Mouse (Mus musculus): ENCODE measurements around the gene Lypd1.

Gene Lypd1

GRCm38 (mm10) chr1:125912601-125913600, at the start of gene Lypd1:
Gene Lypd1, minus strand, starts transcription at chr1:125913101.
- no peak for DNase-seq

DNA sequence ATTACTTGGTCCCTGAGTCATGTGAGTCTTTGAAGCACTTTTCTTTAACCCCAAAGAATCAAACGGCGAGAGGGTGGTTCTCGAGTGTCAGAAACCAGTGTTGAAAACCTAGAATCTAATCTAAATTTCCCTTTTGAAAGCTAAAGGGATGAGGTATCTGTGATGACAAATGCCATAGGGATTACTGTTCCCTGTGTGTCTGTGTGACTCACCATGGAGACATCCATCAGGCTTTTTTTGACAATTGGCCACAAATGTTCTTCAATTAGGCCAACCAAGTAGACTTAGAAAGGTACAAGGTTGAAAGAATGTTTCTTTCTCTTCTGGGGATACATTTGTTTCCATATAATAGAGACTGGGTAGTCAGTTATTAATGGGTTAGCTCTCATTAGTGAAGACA, 38.1 kb upstream of the Lypd1 start:
- DNase-seq, result no peak

GRCm38 (mm10) chr1:125949076-125949475, 36.2 kb upstream of the Lypd1 start:
- DNase-seq, result no peak

DNA sequence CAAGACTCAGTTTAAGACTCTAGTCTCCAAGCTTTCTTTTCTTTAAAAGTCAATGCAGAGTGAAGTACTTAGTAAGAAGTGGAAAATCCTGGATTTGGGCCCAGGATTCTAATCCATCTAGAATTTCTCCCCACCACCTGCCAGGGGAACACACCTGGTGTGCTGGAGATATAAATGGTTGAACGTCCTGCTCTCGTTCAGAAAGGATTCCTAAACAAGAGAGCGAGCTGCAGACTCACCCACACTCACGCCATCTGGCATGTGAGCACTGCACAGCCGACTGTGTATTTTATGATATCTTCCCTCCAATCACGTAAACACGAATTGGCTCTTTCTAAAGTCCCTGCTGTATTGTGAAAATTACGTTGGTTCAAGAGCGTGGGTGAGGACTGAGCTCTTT, 32.2 kb upstream of the Lypd1 start:
- no peak for DNase-seq

DNA sequence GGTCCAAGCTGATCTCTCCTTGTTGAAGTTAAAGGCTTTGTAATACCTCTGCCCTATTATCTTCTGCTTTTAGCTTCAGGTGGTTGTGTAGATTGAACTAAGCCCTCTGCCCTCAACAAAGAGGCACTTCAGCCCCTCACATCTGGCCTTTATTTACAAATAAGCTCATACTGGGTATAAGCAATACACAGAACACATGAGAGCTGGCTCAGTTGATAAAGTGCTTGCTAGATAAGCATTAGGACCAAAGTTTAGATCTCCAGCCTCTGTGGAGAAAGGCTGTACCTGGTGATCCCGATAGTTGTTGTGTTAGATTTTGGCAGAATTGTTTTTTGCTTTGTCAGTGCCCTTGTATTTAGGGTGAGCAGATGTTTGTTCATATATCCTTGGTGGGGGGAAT, 30.4 kb upstream of the Lypd1 start:
- DNase-seq, result no peak

DNA sequence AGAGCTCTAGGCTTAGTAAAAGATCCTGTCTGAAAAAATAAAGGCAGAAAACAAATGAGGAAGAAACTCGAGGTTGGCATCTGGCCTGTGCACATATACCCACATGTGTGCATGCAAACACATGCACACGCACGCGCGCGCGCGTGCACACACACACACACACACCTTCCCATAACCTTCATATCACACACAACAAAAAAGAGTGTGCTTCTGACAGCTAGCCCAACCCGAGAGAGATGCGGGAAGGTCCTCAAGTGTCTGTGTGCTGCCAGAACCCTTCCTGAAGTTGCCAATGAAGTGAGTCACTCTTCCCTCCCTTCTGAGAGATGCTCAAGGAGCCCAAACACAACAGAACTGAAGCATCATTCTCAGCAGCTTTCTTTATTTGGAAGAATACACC, 12.6 kb upstream of the Lypd1 start:
- DNase-seq, result no peak

GRCm38 (mm10) chr1:125923062-125923461, 10.2 kb upstream of the Lypd1 start:
- no peak for DNase-seq

DNA sequence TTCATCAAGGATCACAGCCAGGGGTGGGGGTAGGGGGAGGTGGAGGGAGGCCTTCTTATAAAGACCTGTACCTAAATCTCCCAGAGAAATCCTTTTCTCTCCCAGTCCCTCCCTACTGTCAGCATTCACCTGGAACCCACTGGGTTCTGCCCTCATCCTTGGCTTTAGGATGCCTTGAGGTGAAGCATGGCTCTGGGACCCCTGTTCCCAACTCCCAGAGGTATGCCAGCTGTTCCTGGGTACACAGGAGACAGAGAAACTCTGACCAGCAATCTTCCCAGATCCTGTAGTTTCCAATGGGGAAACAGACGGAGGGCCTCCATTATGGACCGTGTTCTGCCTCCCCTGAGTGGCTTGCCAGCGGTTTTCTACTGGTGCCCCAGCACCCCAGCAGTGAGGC, 7.8 kb upstream of the Lypd1 start:
- no peak for DNase-seq

DNA sequence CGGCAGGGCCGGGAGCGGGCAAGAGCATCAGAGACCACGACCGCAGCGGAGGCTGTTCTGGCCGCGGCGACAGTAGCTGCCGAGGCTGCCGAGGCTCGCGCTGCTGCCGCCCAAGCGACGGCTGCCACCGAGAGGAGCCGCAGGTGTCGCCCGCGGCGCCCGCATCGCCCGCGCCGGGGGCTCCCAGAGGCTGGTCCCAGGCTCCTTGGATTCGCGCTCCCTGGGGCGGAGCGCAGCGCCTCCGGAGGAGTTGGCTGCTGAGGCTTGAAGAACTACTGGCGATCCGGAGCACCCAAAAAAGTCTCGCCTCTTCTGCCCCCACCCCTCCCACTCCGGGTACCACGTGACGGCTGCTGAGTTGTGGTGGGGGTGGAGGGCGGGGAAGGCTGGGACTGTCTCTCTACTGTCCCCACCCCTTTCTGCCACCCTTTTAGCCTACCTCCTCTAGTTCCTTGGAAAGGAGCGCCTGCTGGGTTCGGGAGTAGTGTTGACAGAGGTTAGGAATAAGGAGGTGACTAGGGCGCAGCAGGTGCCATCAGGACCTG, 928 bp downstream of the Lypd1 start:
- DNase-seq, result no peak

DNA sequence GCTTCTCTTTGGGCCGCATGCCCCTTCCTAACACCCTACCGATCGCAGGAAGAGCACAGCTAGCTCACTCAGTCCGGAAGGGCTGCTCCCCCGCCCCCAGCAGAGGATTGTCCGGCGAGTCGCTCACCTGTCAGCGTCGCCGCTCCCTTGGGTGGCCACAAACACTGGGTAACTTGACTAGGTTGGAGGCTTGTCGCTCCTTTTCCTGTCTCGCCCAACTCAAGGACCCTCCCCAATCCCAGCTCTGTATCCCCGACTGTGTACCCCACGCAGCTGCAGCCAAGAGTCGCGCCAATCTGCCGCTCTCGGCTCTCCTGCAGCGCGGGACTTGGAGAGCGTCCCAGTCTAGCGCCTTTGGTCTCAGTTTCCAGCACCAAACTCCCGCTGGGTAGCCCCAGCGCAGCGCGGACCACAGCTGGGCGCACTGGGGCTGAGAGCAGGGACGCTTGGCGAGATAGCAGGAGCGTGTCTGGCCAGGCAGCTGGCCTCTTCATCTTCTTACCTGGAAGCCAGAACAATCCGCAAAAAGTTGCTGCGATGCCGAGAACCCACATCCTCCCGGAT, 1.5 kb downstream of the Lypd1 start:
- no peak for DNase-seq

GRCm38 (mm10) chr1:125910871-125911265, 2.0 kb downstream of the Lypd1 start:
- no peak for DNase-seq

DNA sequence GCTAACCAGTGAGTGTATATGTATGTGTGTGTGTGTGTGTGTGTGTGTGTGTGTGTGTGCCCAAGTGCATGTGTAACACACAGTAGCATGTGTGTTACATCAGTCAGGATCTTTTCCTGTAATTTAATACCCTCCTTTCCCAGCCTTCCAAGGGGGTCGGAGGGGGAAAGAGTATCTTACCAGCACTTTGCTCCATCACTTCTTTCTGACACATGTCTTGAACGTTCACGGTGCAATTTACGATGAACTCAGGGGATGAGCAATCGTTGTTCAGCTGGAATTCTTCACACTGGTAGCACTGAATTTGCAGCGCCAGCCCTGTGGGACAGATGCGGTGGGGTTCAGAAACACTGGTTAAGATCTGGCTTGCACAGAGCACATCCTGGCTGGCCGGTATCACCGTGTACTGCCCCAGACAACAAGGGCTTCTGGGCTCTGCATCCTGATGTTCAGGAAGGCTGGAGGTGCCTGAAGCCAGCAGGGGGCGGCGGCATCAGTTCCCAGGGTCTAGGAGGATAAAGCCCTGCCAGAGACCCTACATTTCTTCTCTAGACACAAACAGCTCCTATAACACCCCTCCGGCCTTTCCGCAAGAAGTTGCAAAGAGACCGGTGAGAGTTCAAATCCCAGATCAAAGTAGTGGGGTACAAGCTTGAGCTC, 2.6 kb downstream of the Lypd1 start:
- DNase-seq, result no peak

- no peak for DNase-seq
Observed at GRCm38 (mm10) chr1:125893158-125893557, 19.7 kb downstream of the Lypd1 start.

DNA sequence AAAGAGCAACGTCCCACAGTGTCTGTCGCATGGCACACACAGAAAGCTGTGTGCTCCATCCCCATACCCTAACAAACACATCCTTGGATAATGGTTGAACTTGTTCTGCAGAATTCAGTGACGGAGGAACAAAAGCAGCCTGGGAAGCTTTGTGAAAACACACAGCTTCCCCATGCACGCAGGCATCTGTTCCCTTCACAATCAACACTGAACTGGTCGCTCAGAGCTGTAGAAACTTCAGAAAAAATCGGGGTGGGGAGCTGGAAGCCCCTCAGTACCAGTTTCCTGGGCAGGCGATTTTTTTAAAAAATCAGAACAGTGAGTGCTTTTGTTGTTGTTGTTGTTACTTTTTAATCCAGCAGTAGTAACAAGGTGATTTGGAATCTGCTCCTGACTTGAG, 42.8 kb downstream of the Lypd1 start:
- DNase-seq, result no peak

DNA sequence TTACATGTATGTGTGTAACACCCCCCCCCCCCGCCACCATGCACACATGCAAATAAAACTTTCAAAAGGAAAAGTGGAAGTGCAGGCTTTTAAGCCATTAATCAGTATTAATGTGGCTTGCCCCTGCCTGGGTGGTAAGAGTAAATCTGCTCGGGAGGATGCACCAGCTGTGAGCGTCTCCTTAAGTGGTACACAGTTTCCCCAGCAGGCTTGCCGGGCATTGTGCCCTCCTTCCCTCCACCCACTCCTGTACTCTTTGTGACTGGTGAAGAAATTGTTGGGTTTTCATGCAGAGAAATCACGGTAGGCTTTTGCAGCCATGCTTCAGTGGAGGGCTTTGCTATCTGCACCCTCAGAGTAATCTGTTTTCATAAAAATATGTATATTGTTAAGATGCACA, 54.3 kb downstream of the Lypd1 start:
- DNase-seq, result no peak

- DNase-seq, result no peak
Observed at GRCm38 (mm10) chr1:125854646-125855045, 58.3 kb downstream of the Lypd1 start.

- no peak for DNase-seq
Observed at GRCm38 (mm10) chr1:125839746-125840392, 73.0 kb downstream of the Lypd1 start.

GRCm38 (mm10) chr1:125837507-125837906, 75.4 kb downstream of the Lypd1 start:
- DNase-seq, result no peak

DNA sequence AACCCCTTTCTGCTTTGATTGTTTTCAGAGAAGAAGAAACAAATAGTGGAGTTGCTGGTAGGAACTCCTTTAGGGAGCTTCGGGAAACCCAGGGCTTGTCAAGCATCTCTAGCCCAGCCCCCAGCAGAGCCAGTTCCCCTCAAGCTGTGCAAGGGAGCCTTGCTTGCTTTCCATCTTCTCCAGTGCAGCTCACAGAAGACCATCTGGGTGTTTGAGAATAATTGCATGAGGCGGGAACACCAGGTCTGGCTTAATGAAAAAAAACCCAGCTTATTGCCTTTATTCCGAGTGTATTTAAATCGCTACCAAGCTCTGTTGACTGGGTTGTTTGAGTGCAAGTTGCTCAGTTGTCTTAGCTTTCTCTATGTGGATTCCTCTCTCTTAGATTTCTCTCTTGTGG, 89.3 kb downstream of the Lypd1 start:
- no peak for DNase-seq

DNA sequence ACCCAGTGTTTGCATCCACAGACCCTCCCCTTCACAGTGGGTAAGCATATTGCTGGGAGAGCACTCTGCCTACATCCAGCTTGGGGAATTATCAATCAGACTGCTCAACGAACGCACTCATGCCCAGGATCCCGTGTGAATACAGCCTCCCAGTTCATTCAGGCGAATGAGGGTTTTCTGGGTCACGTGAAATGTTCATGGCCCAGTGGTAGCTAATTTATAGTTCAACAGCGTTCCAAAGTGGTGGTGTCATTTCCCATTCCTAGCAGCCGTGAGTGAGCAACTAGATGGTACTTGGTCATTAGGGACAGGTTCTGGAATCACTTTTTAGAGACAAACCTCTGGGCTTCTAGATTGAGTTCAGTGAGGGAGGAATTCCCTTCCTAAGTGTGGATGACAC, 91.8 kb downstream of the Lypd1 start:
- DNase-seq, result no peak

Data from kidney, adult 9 months (tissue).